Mouse (Mus musculus) neural tube, embryonic 14.5 days (tissue): Measurements from ENCODE around the gene Vat1. TPM values are rescaled to one million over a fixed set of nuclear protein-coding genes. Genes with fewer than 3 reads are reported as not detected.
"Not testable (repeated sequence)": the region's sequence is repeated elsewhere in the genome, so short reads cannot be mapped to it uniquely, and the experiment has no call there.

Source experiments
- ATAC-seq: fragments of 200-750 bp; cut with Nextera tagmentation; 2 replicates; pipeline ENCODE4 v1.8.0; 2017; ENCODE audit warnings: low read depth, mild to moderate bottlenecking, moderate TSS enrichment, moderate library complexity
- H3K27ac ChIP-seq: fragments of 300-500 bp; sonication (generic); 2 replicates; pipeline ENCODE4 v1.5.1; 2014; ENCODE audit warnings: low read depth, mild to moderate bottlenecking, control low read depth, low read length, moderate library complexity, mixed read lengths
- H3K27me3 ChIP-seq: fragments of 300-500 bp; sonication (generic); 2 replicates; pipeline ENCODE4 v1.6.1; 2014; ENCODE audit warnings: low read length; ENCODE audit not compliant: control insufficient read depth, insufficient read depth
- H3K36me3 ChIP-seq: fragments of 300-500 bp; sonication (generic); 2 replicates; pipeline ENCODE4 v1.6.1; 2014; ENCODE audit warnings: low read length, mixed read lengths; ENCODE audit not compliant: control insufficient read depth, insufficient read depth
- H3K4me1 ChIP-seq: fragments of 300-500 bp; sonication (generic); 2 replicates; pipeline ENCODE4 v1.6.1; 2014; ENCODE audit warnings: low read length; ENCODE audit not compliant: control insufficient read depth, insufficient read depth
- H3K4me2 ChIP-seq: fragments of 300-500 bp; sonication (generic); 2 replicates; pipeline ENCODE4 v1.6.1; 2014; ENCODE audit warnings: mild to moderate bottlenecking, low read depth, low read length, control low read depth
- H3K4me3 ChIP-seq: fragments of 300-500 bp; sonication (generic); 2 replicates; pipeline ENCODE4 v1.5.1; 2014; ENCODE audit warnings: low read depth, low read length, control low read depth, mixed read lengths
- H3K9ac ChIP-seq: fragments of 300-500 bp; sonication (generic); replicated peaks from 2 replicates; pipeline ENCODE4 v1.6.1; 2014; ENCODE audit warnings: low read depth, mild to moderate bottlenecking, control low read depth, low read length, mixed read lengths
- H3K9me3 ChIP-seq: fragments of 300-500 bp; sonication (generic); 2 replicates; pipeline ENCODE4 v1.6.1; 2016; ENCODE audit warnings: low read length; ENCODE audit not compliant: control insufficient read depth
- WGBS: fragments of 180-500 bp; shearing (Covaris S2); extraction: QIAGEN DNeasy Blood & Tissue Kit; methylation state at CpG from one replicate; pipeline ENCODE4 v1.1.7; 2014; 5-methylcytosine and 5-hydroxymethylcytosine counted together
- polyA plus RNA-seq: library from polyadenylated mRNA; unstranded; fragments of >200 nt; fragmentation: Nextera tagmentation; extraction: Ambion mirVana; gene quantifications from 2 replicates; pipeline ENCODE4 v1.2.1, GENCODE M21; 2014

Gene Vat1
- polyA plus RNA-seq, 1 experiment from 2014 or later: 90.8 TPM

DNA sequence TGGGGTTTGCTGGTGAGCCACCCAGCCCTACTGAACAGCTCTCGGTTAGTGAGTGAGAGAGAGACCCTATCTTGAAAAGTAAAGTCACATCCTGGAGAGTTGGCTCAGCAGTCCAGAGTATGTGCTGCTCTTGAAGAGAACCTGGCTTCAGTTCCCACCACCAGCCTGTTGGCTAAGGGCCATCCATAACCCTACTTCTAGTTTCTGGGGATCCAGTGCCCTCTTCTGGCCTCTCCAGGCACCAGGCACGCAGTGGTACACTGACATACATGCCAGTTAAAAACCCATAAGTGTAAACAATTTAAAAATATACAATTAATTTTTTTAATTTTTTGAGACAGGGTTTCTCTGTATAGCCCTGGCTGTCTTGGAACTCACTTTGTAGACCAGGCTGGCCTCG, 15.6 kb downstream of the Vat1 start:
- no peak for ATAC-seq
- no peak overlapping the region for H3K27ac ChIP-seq
- no peak overlapping the region for H3K4me2 ChIP-seq
- peaks cover 4% of the 10 kb centered on the region for H3K36me3 ChIP-seq
- no peak overlapping the region for H3K9ac ChIP-seq
- no peak overlapping the region for H3K4me3 ChIP-seq
- no peaks in the 10 kb centered on the region for H3K27me3 ChIP-seq
- no peaks in the 10 kb centered on the region for H3K9me3 ChIP-seq
- 80% methylated on average over 3 of the region's 3 CpGs for WGBS
- H3K4me1 ChIP-seq: no peaks in the 10 kb centered on the region

GRCm38 (mm10) chr11:101449596-101449995, 16.4 kb downstream of the Vat1 start:
- not testable (repeated sequence) for H3K27ac ChIP-seq, ATAC-seq, H3K36me3 ChIP-seq, H3K4me1 ChIP-seq, H3K9ac ChIP-seq, H3K27me3 ChIP-seq, H3K9me3 ChIP-seq, H3K4me2 ChIP-seq, H3K4me3 ChIP-seq
- WGBS: 92% methylated on average over 4 of the region's 4 CpGs

GRCm38 (mm10) chr11:101448899-101449298, 17.1 kb downstream of the Vat1 start:
- Histone ChIP-seq H3K9me3 (no peaks in the 10 kb centered on the region), H3K9ac (no peak overlapping the region), H3K27ac (no peak overlapping the region), H3K4me1 (peaks cover 5% of the 10 kb centered on the region; the same call in 1 of the 2 replicates), H3K4me2 (no peak overlapping the region), H3K36me3 (peaks cover 17% of the 10 kb centered on the region), H3K27me3 (no peaks in the 10 kb centered on the region), H3K4me3 (no peak overlapping the region)
- ATAC-seq: no peak
- WGBS: 91% methylated on average over 4 of the region's 4 CpGs

DNA sequence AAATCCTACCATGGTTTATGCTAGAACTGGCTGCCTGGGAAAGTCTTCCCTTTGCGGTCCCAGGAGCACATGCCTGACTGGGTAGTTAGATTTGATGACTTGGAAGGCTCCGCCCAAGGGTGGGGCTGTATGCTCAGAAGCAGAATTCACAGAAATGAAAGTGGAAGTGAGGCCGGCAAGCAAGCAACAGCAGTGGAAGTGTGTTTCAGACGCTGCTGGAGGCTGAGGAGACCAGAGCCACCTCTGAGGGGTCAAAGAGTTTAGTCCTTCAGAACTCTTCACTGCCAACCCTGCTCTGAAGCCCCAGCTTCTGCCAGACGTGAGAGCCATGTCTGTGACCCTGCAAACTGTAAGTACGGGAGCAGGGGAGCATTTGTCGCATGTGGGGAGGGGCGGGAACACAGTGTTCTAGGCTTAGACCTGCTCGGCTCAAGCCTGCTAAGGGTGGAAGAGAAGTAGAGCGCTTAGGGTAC, 17.7 kb downstream of the Vat1 start, which contains the start of gene Ifi35:
Ifi35 (plus strand) TSS at position 134 of the 473 bp plus-strand sequence.
- Histone ChIP-seq H3K4me3 (no peak within 1 kb of the TSS), H3K27ac (no peak within 1 kb of the TSS), H3K36me3 (peaks cover 18% of the 10 kb centered on the region), H3K9ac (no peak within 1 kb of the TSS), H3K27me3 (no peaks in the 10 kb centered on the region), H3K9me3 (no peaks in the 10 kb centered on the region), H3K4me2 (0 out of 2 replicates have a peak within 1 kb of the TSS, but pooled peaks have one; percentile 0), H3K4me1 (peaks cover 11% of the 10 kb centered on the region)
- WGBS: 39% methylated on average over 10 of the region's 10 CpGs
- ATAC-seq: no peak

- H3K4me1 ChIP-seq: peaks cover 14% of the 10 kb centered on the region
- peaks cover 18% of the 10 kb centered on the region for H3K36me3 ChIP-seq
- no peaks in the 10 kb centered on the region for H3K27me3 ChIP-seq
- ATAC-seq: no peak
- WGBS: 90% methylated on average over 5 of the region's 5 CpGs
- H3K27ac ChIP-seq: no peak overlapping the region
- no peak overlapping the region for H3K4me3 ChIP-seq
- H3K9ac ChIP-seq: no peak overlapping the region
- H3K9me3 ChIP-seq: no peaks in the 10 kb centered on the region
- no peak overlapping the region for H3K4me2 ChIP-seq
Measured at GRCm38 (mm10) chr11:101447786-101448185, 18.2 kb downstream of the Vat1 start.

- WGBS: 91% methylated on average over 8 of the region's 8 CpGs
- Histone ChIP-seq H3K4me1 (peaks cover 14% of the 10 kb centered on the region), H3K36me3 (peaks cover 18% of the 10 kb centered on the region)
- H3K27ac ChIP-seq, H3K9ac ChIP-seq, H3K4me2 ChIP-seq, H3K9me3 ChIP-seq, H3K27me3 ChIP-seq, H3K4me3 ChIP-seq, ATAC-seq: not testable (repeated sequence)
Measured at GRCm38 (mm10) chr11:101446860-101447259, 19.2 kb downstream of the Vat1 start.

- peaks cover 18% of the 10 kb centered on the region for H3K36me3 ChIP-seq
- no peak overlapping the region for H3K4me3 ChIP-seq
- ATAC-seq: no peak
- H3K4me2 ChIP-seq: no peak overlapping the region
- no peak overlapping the region for H3K9ac ChIP-seq
- H3K27me3 ChIP-seq: no peaks in the 10 kb centered on the region; the same call in 1 of the 2 replicates
- H3K4me1 ChIP-seq: peaks cover 14% of the 10 kb centered on the region
- H3K9me3 ChIP-seq: no peaks in the 10 kb centered on the region
- 85% methylated on average over 1 of the region's 1 CpGs for WGBS
- H3K27ac ChIP-seq: no peak overlapping the region
Measured at GRCm38 (mm10) chr11:101446319-101446718, 19.7 kb downstream of the Vat1 start.

- Histone ChIP-seq H3K36me3 (peaks cover 18% of the 10 kb centered on the region), H3K27me3 (no peaks in the 10 kb centered on the region; the same call in 1 of the 2 replicates), H3K9me3 (no peaks in the 10 kb centered on the region), H3K4me2 (peak overlapping the region; percentile 99), H3K27ac (peak overlapping the region; percentile 93), H3K4me3 (peak overlapping the region; percentile 78), H3K4me1 (peaks cover 14% of the 10 kb centered on the region), H3K9ac (peak overlapping the region; percentile 90)
- peak; percentile 7 for ATAC-seq
- 2% methylated on average over 14 of the region's 14 CpGs for WGBS
Measured at GRCm38 (mm10) chr11:101442760-101443159, 23.3 kb downstream of the Vat1 start.

DNA sequence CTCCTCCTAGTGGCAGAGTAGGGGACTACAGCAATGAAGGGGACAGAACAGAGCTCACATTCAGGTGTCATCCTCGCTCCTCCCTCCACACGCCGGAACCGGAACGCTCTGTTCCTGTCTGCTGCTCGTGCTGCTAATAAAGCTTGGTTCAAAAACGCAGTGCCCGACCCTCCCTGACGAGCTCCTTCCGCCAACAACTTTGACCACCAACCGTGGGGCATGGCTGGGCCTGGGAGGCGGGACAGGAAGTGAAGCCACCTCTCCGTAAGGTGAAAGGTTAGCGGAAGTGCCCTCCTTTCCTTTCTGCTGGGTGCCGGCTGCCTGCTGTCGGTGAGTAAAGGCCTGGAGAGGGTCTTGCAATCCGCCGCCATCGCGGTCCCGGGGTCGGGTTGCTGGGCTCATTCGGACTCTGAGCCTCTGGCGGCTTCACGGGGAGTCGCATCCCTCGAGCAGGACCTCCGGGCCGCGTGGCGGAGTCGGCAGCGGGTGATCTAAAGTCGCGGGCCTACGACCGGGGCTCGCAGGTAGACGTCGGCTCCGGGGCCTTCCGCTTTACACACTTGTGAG, 23.8 kb downstream of the Vat1 start, which contains the start of gene Rpl27:
Rpl27 (plus strand) TSS at position 172 of the 567 bp plus-strand sequence.
- under 1% methylated on average over 42 of the region's 42 CpGs for WGBS

More for the DNA sequence above, 23.8 kb downstream of the Vat1 start, which contains the start of gene Rpl27:
- H3K27me3 ChIP-seq: no peaks in the 10 kb centered on the region; the same call in 1 of the 2 replicates
- peak within 1 kb of the TSS; percentile 90 for H3K9ac ChIP-seq
- H3K9me3 ChIP-seq: no peaks in the 10 kb centered on the region
- H3K36me3 ChIP-seq: peaks cover 18% of the 10 kb centered on the region
- peaks cover 14% of the 10 kb centered on the region for H3K4me1 ChIP-seq
- H3K27ac ChIP-seq: peak within 1 kb of the TSS; percentile 93
- peak within 1 kb of the TSS; percentile 78 for H3K4me3 ChIP-seq
- H3K4me2 ChIP-seq: peak within 1 kb of the TSS; percentile 99
- ATAC-seq: peak; percentile 98
